Mouse (Mus musculus) kidney, embryonic 14.5 days (tissue): Measurements from ENCODE around the gene Ttc33. TPM values are rescaled to one million over a fixed set of nuclear protein-coding genes. Genes with fewer than 3 reads are reported as not detected.

ENCODE experiments used
- ATAC-seq: fragments of 200-750 bp; cut with Nextera tagmentation; 2 replicates; pipeline ENCODE4 v1.8.0; 2017; ENCODE audit warnings: moderate number of reproducible peaks, mild to moderate bottlenecking, moderate TSS enrichment, moderate library complexity; ENCODE audit not compliant: low FRiP score, low TSS enrichment
- H3K27ac ChIP-seq: fragments of 300-500 bp; sonication (generic); 2 replicates; pipeline ENCODE4 v1.5.1; 2014; ENCODE audit warnings: low read depth, mild to moderate bottlenecking, low read length, moderate library complexity, mixed read lengths
- H3K27me3 ChIP-seq: fragments of 300-500 bp; sonication (generic); 2 replicates; pipeline ENCODE4 v1.6.1; 2014; ENCODE audit warnings: mild to moderate bottlenecking, low read length; ENCODE audit not compliant: control insufficient read depth, insufficient read depth
- H3K36me3 ChIP-seq: fragments of 300-500 bp; sonication (generic); 2 replicates; pipeline ENCODE4 v1.6.1; 2014; ENCODE audit warnings: low read length, mixed read lengths; ENCODE audit not compliant: control insufficient read depth, insufficient read depth
- H3K4me1 ChIP-seq: fragments of 300-500 bp; sonication (generic); 2 replicates; pipeline ENCODE4 v1.6.1; 2014; ENCODE audit warnings: low read length, mixed read lengths; ENCODE audit not compliant: control insufficient read depth, insufficient read depth
- H3K4me2 ChIP-seq: fragments of 300-500 bp; sonication (generic); replicated peaks from 2 replicates; pipeline ENCODE4 v1.6.1; 2014; ENCODE audit warnings: low read depth, mild to moderate bottlenecking, low read length
- H3K4me3 ChIP-seq: fragments of 300-500 bp; sonication (generic); 2 replicates; pipeline ENCODE4 v1.5.1; 2014; ENCODE audit warnings: mild to moderate bottlenecking, low read length
- H3K9ac ChIP-seq: fragments of 300-500 bp; sonication (generic); 2 replicates; pipeline ENCODE4 v1.6.1; 2014; ENCODE audit warnings: low read depth, mild to moderate bottlenecking, low read length, moderate library complexity
- H3K9me3 ChIP-seq: fragments of 300-500 bp; sonication (generic); 2 replicates; pipeline ENCODE4 v1.6.1; 2016; ENCODE audit warnings: low read length; ENCODE audit not compliant: control insufficient read depth
- WGBS: fragments of 180-500 bp; shearing (Covaris S2); extraction: QIAGEN DNeasy Blood & Tissue Kit; methylation state at CpG from one replicate; pipeline ENCODE4 v1.1.7; 2014; 5-methylcytosine and 5-hydroxymethylcytosine counted together
- polyA plus RNA-seq: library from polyadenylated mRNA; unstranded; fragments of >200 nt; fragmentation: Nextera tagmentation; extraction: Ambion mirVana; gene quantifications from 2 replicates; pipeline ENCODE4 v1.2.1, GENCODE M21; 2014

Ttc33 gene
- polyA plus RNA-seq, 1 experiment from 2014 or later: 49.8 TPM

DNA sequence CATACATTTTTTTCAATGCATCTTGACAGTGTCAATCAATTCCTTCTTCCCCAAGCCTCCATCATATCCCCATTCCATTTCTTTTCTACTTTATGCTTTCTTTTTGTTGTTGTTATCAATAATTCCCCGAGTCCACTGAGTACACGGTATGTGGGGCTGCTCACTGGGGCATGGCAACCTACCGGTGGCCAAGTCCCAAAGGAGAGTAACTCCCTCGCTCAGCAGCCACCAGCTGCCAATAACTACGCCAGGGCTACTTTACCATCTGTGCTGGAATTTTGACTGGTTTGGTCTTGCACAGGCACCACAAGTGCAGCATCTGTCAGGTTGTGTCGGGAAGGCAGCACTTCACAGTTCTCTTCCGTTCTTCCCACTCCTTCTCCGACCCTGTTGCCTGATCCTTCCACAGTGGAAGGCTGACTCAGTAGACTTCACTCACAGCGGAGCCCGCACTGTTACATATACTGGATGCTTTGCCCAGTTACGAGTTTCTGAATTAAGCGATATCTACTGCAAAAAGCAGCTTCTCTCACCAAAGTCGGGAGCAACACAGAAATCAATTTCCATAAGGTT lies 76.9 kb downstream of the Ttc33 start:
- H3K4me3 ChIP-seq: no peak overlapping the region
- no peaks in the 10 kb centered on the region for H3K27me3 ChIP-seq
- ATAC-seq: peak; percentile 51; the same call in 1 of the 2 replicates
- no peaks in the 10 kb centered on the region for H3K36me3 ChIP-seq
- H3K27ac ChIP-seq: no peak overlapping the region
- no peak overlapping the region for H3K4me2 ChIP-seq
- peaks cover 22% of the 10 kb centered on the region; the same call in 1 of the 2 replicates for H3K4me1 ChIP-seq
- 62% methylated on average over 13 of the region's 13 CpGs for WGBS
- no peaks in the 10 kb centered on the region for H3K9me3 ChIP-seq
- H3K9ac ChIP-seq: no peak overlapping the region

GRCm38 (mm10) chr15:5262874-5263504 lies 77.7 kb downstream of the Ttc33 start:
- 0 out of 2 replicates have a peak, but pooled peaks have one; percentile 37 for ATAC-seq
- no peak overlapping the region for H3K9ac ChIP-seq
- no peak overlapping the region for H3K4me3 ChIP-seq
- no peaks in the 10 kb centered on the region for H3K9me3 ChIP-seq
- WGBS: 29% methylated on average over 10 of the region's 10 CpGs
- H3K4me1 ChIP-seq: peaks cover 22% of the 10 kb centered on the region; the same call in 1 of the 2 replicates
- H3K27ac ChIP-seq: no peak overlapping the region
- H3K27me3 ChIP-seq: no peaks in the 10 kb centered on the region
- no peak overlapping the region; the same call in 1 of the 2 replicates for H3K4me2 ChIP-seq
- H3K36me3 ChIP-seq: no peaks in the 10 kb centered on the region

DNA sequence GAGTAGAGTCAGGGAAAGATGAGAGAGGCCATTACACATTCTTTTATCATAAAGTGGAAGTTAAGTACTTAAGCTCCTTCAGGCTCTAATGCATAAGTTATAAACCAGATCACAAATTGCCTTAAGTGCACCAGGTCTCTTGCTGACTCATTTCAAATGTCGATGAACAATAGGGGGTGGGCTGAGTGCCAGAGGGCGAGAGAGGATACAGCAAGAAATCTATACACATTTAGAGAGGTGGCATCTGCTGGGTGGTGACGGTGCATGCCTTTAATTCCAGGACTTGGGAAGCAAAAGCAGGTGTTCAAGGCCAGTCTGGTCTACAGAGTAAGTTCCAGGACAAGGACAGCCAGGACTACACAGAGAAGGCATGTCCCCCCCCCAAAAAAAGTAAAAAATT lies 80.8 kb downstream of the Ttc33 start:
- Histone ChIP-seq H3K9me3 (no peaks in the 10 kb centered on the region), H3K4me3 (no peak overlapping the region), H3K9ac (no peak overlapping the region), H3K4me1 (peaks cover 14% of the 10 kb centered on the region; the same call in 1 of the 2 replicates), H3K36me3 (no peaks in the 10 kb centered on the region), H3K27ac (no peak overlapping the region), H3K27me3 (no peaks in the 10 kb centered on the region), H3K4me2 (no peak overlapping the region)
- ATAC-seq: no peak
- 84% methylated on average over 3 of the region's 3 CpGs for WGBS

Other genes starting within 250 kb of the Ttc33 start
- 0.09 TPM in 2 replicates for gene C7, start 121.8 kb upstream of the Ttc33 start, polyA plus RNA-seq
- 1.3 and 1.7 TPM in 2 replicates for gene Card6, start 77.0 kb upstream of the Ttc33 start, polyA plus RNA-seq
- 702 and 990 TPM in 2 replicates for gene Rpl37, start 68.9 kb upstream of the Ttc33 start, polyA plus RNA-seq
- gene Prkaa1, start 41.7 kb upstream of the Ttc33 start, polyA plus RNA-seq: 19.6 and 26.1 TPM in 2 replicates
- 3.0 and 5.9 TPM in 2 replicates for gene Ptger4, start 58.7 kb downstream of the Ttc33 start, polyA plus RNA-seq